Mouse (Mus musculus) c-Kit-positive CD71-negative TER-119-negative erythroid progenitor cells, embryonic 14.5 days (primary cell): ENCODE measurements around the gene Enpp3.
A peak's percentile ranks its signal among the peaks of the same experiment; 100 is the strongest.
"Not testable (repeated sequence)": the region's sequence is repeated elsewhere in the genome, so short reads cannot be mapped to it uniquely, and the experiment has no call there.

Experiments
- DNase-seq: peaks from one replicate; pipeline ENCODE4 v3.0.0-alpha.2; 2013; ENCODE audit warnings: low read depth

The Enpp3 gene

GRCm38 (mm10) chr10:24822842-24823241 lies 19.8 kb downstream of the Enpp3 start:
- no peak for DNase-seq

GRCm38 (mm10) chr10:24821990-24822676 lies 20.5 kb downstream of the Enpp3 start:
- DNase-seq = no peak

- DNase-seq = no peak
These were observed 23.1 kb downstream of the Enpp3 start for GRCm38 (mm10) chr10:24819526-24819925.

GRCm38 (mm10) chr10:24810639-24811038 lies 32.0 kb downstream of the Enpp3 start:
- no peak for DNase-seq

GRCm38 (mm10) chr10:24806756-24807155 lies 35.9 kb downstream of the Enpp3 start:
- DNase-seq = no peak

GRCm38 (mm10) chr10:24805876-24806275 lies 36.7 kb downstream of the Enpp3 start:
- no peak for DNase-seq

GRCm38 (mm10) chr10:24805173-24805572 lies 37.5 kb downstream of the Enpp3 start:
- no peak for DNase-seq

- not testable (repeated sequence) for DNase-seq
These were observed 39.8 kb downstream of the Enpp3 start for GRCm38 (mm10) chr10:24802742-24803244.

- no peak for DNase-seq
These were observed 40.8 kb downstream of the Enpp3 start for GRCm38 (mm10) chr10:24801796-24802195.

- DNase-seq = peak; percentile 56
These were observed 45.4 kb downstream of the Enpp3 start for GRCm38 (mm10) chr10:24797246-24797645.

- no peak for DNase-seq
These were observed 49.9 kb downstream of the Enpp3 start for GRCm38 (mm10) chr10:24792756-24793155.

- DNase-seq = peak; percentile 34
These were observed 52.7 kb downstream of the Enpp3 start for GRCm38 (mm10) chr10:24789747-24790545.

GRCm38 (mm10) chr10:24785345-24785744 lies 57.3 kb downstream of the Enpp3 start:
- DNase-seq = no peak

GRCm38 (mm10) chr10:24784624-24785276 lies 57.9 kb downstream of the Enpp3 start:
- peak; percentile 8 for DNase-seq

- DNase-seq = no peak
These were observed 58.7 kb downstream of the Enpp3 start for GRCm38 (mm10) chr10:24783946-24784345.

GRCm38 (mm10) chr10:24778643-24779020 lies 64.0 kb downstream of the Enpp3 start:
- DNase-seq = no peak

GRCm38 (mm10) chr10:24777916-24778642 lies 64.5 kb downstream of the Enpp3 start:
- no peak for DNase-seq

- DNase-seq = no peak
These were observed 73.1 kb downstream of the Enpp3 start for GRCm38 (mm10) chr10:24769496-24769895.

GRCm38 (mm10) chr10:24767695-24768094 lies 74.9 kb downstream of the Enpp3 start:
- no peak for DNase-seq

- no peak for DNase-seq
These were observed 76.6 kb downstream of the Enpp3 start for GRCm38 (mm10) chr10:24766061-24766460.

GRCm38 (mm10) chr10:24765151-24765755 lies 77.4 kb downstream of the Enpp3 start:
- DNase-seq = no peak

GRCm38 (mm10) chr10:24764640-24765039 lies 78.0 kb downstream of the Enpp3 start:
- DNase-seq = no peak
